Mouse (Mus musculus) forebrain, embryonic 11.5 days (tissue): ENCODE data around the gene Cfap161. TPM values are rescaled to one million over a fixed set of nuclear protein-coding genes. Genes with fewer than 3 reads are reported as not detected.
A peak's percentile ranks its signal among the peaks of the same experiment; 100 is the strongest.

Experiments used
- ATAC-seq: fragments of 200-750 bp; cut with Nextera tagmentation; replicated peaks from 2 replicates; pipeline ENCODE4 v1.8.0; 2017; ENCODE audit warnings: moderate TSS enrichment; ENCODE audit not compliant: low FRiP score
- DNase-seq: peaks from one replicate; pipeline ENCODE4 v3.0.0-alpha.2; 2017; ENCODE audit warnings: low spot score
- H3K27ac ChIP-seq: fragments of 300-500 bp; sonication (generic); 2 replicates; pipeline ENCODE4 v1.5.1; 2014; ENCODE audit warnings: low read depth, low read length
- H3K27me3 ChIP-seq: fragments of 300-500 bp; sonication (generic); 2 replicates; pipeline ENCODE4 v1.6.1; 2014; ENCODE audit warnings: mild to moderate bottlenecking, low read length, mixed read lengths; ENCODE audit not compliant: control insufficient read depth, insufficient read depth
- H3K36me3 ChIP-seq: fragments of 300-500 bp; sonication (generic); 2 replicates; pipeline ENCODE4 v1.6.1; 2014; ENCODE audit warnings: mild to moderate bottlenecking, low read length, moderate library complexity, mixed read lengths; ENCODE audit not compliant: control insufficient read depth, insufficient read depth
- H3K4me1 ChIP-seq: fragments of 300-500 bp; sonication (generic); replicated peaks from 2 replicates; pipeline ENCODE4 v1.6.1; 2014; ENCODE audit warnings: low read length, mixed read lengths; ENCODE audit not compliant: control insufficient read depth, insufficient read depth
- H3K4me2 ChIP-seq: fragments of 300-500 bp; sonication (generic); 2 replicates; pipeline ENCODE4 v1.6.1; 2014; ENCODE audit warnings: low read depth, mild to moderate bottlenecking, low read length, moderate library complexity, mixed read lengths; ENCODE audit not compliant: severe bottlenecking
- H3K4me3 ChIP-seq: fragments of 300-500 bp; sonication (generic); 2 replicates; pipeline ENCODE4 v1.5.1; 2014; ENCODE audit warnings: low read depth, low read length
- H3K9ac ChIP-seq: fragments of 300-500 bp; sonication (generic); 2 replicates; pipeline ENCODE4 v1.6.1; 2014; ENCODE audit warnings: low read length
- H3K9me3 ChIP-seq: fragments of 300-500 bp; sonication (generic); 2 replicates; pipeline ENCODE4 v1.6.1; 2016; ENCODE audit warnings: low read length, mixed read lengths; ENCODE audit not compliant: control insufficient read depth
- WGBS: fragments of 180-500 bp; shearing (Covaris S2); extraction: QIAGEN DNeasy Blood & Tissue Kit; methylation state at CpG from one replicate; pipeline ENCODE4 v1.1.7; 2014; 5-methylcytosine and 5-hydroxymethylcytosine counted together
- polyA plus RNA-seq: library from polyadenylated mRNA; unstranded; fragments of >200 nt; fragmentation: Nextera tagmentation; extraction: Ambion mirVana; gene quantifications from 2 replicates; pipeline ENCODE4 v1.2.1, GENCODE M21; 2014

Gene Cfap161
- polyA plus RNA-seq, 1 experiment from 2014 or later, result 0.21 TPM

- no peaks in the 10 kb centered on the region for H3K9me3 ChIP-seq
- no peak overlapping the region for H3K4me3 ChIP-seq
- no peak for DNase-seq
- H3K4me2 ChIP-seq, result no peak overlapping the region
- H3K27ac ChIP-seq, result no peak overlapping the region
- H3K4me1 ChIP-seq, result peaks cover 6% of the 10 kb centered on the region; the same call in 1 of the 2 replicates
- H3K27me3 ChIP-seq, result no peaks in the 10 kb centered on the region
- 93% methylated on average over 5 of the region's 5 CpGs for WGBS
- no peak for ATAC-seq
- H3K9ac ChIP-seq, result no peak overlapping the region
- no peaks in the 10 kb centered on the region for H3K36me3 ChIP-seq
These were observed 22.2 kb upstream of the Cfap161 start for GRCm38 (mm10) chr7:83816886-83817285.

- Histone ChIP-seq H3K27ac (no peak overlapping the region), H3K36me3 (no peaks in the 10 kb centered on the region), H3K9ac (no peak overlapping the region), H3K4me3 (no peak overlapping the region), H3K4me1 (peaks cover 6% of the 10 kb centered on the region; the same call in 1 of the 2 replicates), H3K4me2 (no peak overlapping the region), H3K27me3 (no peaks in the 10 kb centered on the region), H3K9me3 (no peaks in the 10 kb centered on the region)
- ATAC-seq (no peak), DNase-seq (no peak)
- WGBS, result 76% methylated on average over 1 of the region's 1 CpGs
These were observed 21.0 kb upstream of the Cfap161 start for GRCm38 (mm10) chr7:83815646-83816045.

- DNase-seq (peak; percentile 71), ATAC-seq (peak; percentile 42; the same call in 1 of the 2 replicates)
- Histone ChIP-seq H3K9me3 (no peaks in the 10 kb centered on the region), H3K4me3 (no peak overlapping the region), H3K4me2 (no peak overlapping the region), H3K36me3 (no peaks in the 10 kb centered on the region), H3K27ac (no peak overlapping the region; the same call in 1 of the 2 replicates), H3K27me3 (no peaks in the 10 kb centered on the region), H3K4me1 (peaks cover 8% of the 10 kb centered on the region; the same call in 1 of the 2 replicates), H3K9ac (peak overlapping the region; percentile 39; the same call in 1 of the 2 replicates)
- WGBS, result 12% methylated on average over 4 of the region's 4 CpGs
These were observed 19.3 kb upstream of the Cfap161 start for GRCm38 (mm10) chr7:83813993-83814392.

- Histone ChIP-seq H3K27ac (peak overlapping the region; percentile 64; the same call in 1 of the 2 replicates), H3K4me3 (no peak overlapping the region), H3K27me3 (no peaks in the 10 kb centered on the region), H3K36me3 (no peaks in the 10 kb centered on the region), H3K4me1 (peaks cover 8% of the 10 kb centered on the region; the same call in 1 of the 2 replicates), H3K4me2 (no peak overlapping the region), H3K9ac (no peak overlapping the region), H3K9me3 (no peaks in the 10 kb centered on the region)
- no peak for ATAC-seq
- peak; percentile 50 for DNase-seq
- WGBS, result 10% methylated on average over 3 of the region's 3 CpGs
These were observed 18.8 kb upstream of the Cfap161 start for GRCm38 (mm10) chr7:83813465-83813864.

GRCm38 (mm10) chr7:83813016-83813415 is 18.3 kb upstream of the Cfap161 start:
- Histone ChIP-seq H3K27me3 (no peaks in the 10 kb centered on the region), H3K27ac (no peak overlapping the region), H3K4me1 (peaks cover 8% of the 10 kb centered on the region; the same call in 1 of the 2 replicates), H3K4me2 (no peak overlapping the region), H3K9me3 (no peaks in the 10 kb centered on the region), H3K9ac (no peak overlapping the region), H3K4me3 (no peak overlapping the region), H3K36me3 (no peaks in the 10 kb centered on the region)
- no peak for DNase-seq
- no peak for ATAC-seq
- WGBS, result 84% methylated on average over 6 of the region's 6 CpGs

- Histone ChIP-seq H3K27ac (no peak overlapping the region), H3K9me3 (no peaks in the 10 kb centered on the region), H3K4me3 (no peak overlapping the region), H3K36me3 (no peaks in the 10 kb centered on the region), H3K4me2 (no peak overlapping the region), H3K27me3 (no peaks in the 10 kb centered on the region), H3K4me1 (peaks cover 8% of the 10 kb centered on the region; the same call in 1 of the 2 replicates), H3K9ac (no peak overlapping the region)
- no peak for DNase-seq
- 61% methylated on average over 10 of the region's 10 CpGs for WGBS
- no peak for ATAC-seq
These were observed 17.9 kb upstream of the Cfap161 start for GRCm38 (mm10) chr7:83812581-83812980.

GRCm38 (mm10) chr7:83811916-83812315 is 17.2 kb upstream of the Cfap161 start:
- DNase-seq (no peak), ATAC-seq (no peak)
- H3K4me1 ChIP-seq, result peaks cover 8% of the 10 kb centered on the region; the same call in 1 of the 2 replicates
- 89% methylated on average over 8 of the region's 8 CpGs for WGBS
- H3K9me3 ChIP-seq, result no peaks in the 10 kb centered on the region
- H3K36me3 ChIP-seq, result no peaks in the 10 kb centered on the region
- no peak overlapping the region for H3K9ac ChIP-seq
- H3K27ac ChIP-seq, result no peak overlapping the region
- no peak overlapping the region for H3K4me2 ChIP-seq
- no peaks in the 10 kb centered on the region for H3K27me3 ChIP-seq
- no peak overlapping the region for H3K4me3 ChIP-seq

- no peak overlapping the region for H3K27ac ChIP-seq
- no peaks in the 10 kb centered on the region for H3K9me3 ChIP-seq
- H3K4me2 ChIP-seq, result no peak overlapping the region
- DNase-seq, result no peak
- 91% methylated on average over 4 of the region's 4 CpGs for WGBS
- H3K9ac ChIP-seq, result no peak overlapping the region
- H3K4me1 ChIP-seq, result peaks cover 8% of the 10 kb centered on the region; the same call in 1 of the 2 replicates
- no peaks in the 10 kb centered on the region for H3K36me3 ChIP-seq
- no peaks in the 10 kb centered on the region for H3K27me3 ChIP-seq
- no peak for ATAC-seq
- no peak overlapping the region for H3K4me3 ChIP-seq
These were observed 16.8 kb upstream of the Cfap161 start for GRCm38 (mm10) chr7:83811461-83811860.
